Mouse (Mus musculus): Measurements from ENCODE around the gene B4galt5.
"Not testable (repeated sequence)": the region's sequence is repeated elsewhere in the genome, so short reads cannot be mapped to it uniquely, and the experiment has no call there.

The B4galt5 gene

GRCm38 (mm10) chr2:167348376-167349282 lies at the start of gene B4galt5:
TSS of gene B4galt5 (minus strand) at chr2:167349183.
- in situ Hi-C loops (cut with MboI, MseI) = loop anchor here in 1 of 2 experiments (5.0 kb wide), 1 partner anchor 74 kb away; the partner anchor contains the start of gene Slc9a8

DNA sequence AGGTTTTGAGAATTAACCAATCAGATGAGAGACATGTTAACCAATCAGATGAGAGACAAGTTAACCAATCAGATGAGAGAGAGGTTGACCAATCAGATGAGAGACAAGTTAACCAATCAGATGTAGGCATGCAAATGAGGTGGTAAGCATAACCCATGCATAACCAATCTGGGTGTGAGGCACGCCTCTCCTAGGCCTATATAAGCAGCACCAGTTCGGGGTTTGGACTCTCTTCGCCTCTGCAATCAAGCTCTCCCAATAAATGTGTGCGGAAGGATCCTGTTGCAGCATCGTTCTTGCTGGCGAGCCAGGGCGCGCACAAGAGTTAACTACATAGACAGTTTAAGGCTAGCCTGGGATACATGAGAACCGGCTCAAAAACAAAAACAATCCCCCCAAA lies 47.4 kb upstream of the B4galt5 start:
- in situ Hi-C loops (cut with MboI, MseI) = not testable (repeated sequence)

DNA sequence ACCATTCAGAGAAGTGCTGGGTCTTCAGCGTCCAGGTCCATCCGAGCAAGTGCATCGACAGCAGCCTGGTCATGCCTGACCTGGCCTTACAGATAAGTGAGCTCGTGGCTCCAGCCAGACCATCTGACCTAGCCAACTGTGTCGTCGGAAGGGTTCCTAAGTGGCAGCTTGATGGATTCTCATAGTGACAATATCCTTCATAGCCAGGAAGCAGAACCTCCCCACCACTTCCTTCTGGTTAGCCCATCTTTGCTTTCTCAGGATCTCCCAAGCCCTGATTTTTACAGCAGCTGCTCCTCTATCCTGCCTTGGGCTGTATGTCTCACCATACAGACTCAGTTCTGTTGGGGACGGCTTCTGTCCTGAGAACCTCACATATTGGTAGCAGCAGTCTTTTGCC lies 45.4 kb upstream of the B4galt5 start:
- in situ Hi-C loops (cut with MboI, MseI) = no loop called here

GRCm38 (mm10) chr2:167386998-167387397 lies 38.0 kb upstream of the B4galt5 start:
- in situ Hi-C loops (cut with MboI, MseI) = no loop called here

- in situ Hi-C loops (cut with MboI, MseI) = no loop called here
Observed at GRCm38 (mm10) chr2:167386456-167386855, 37.5 kb upstream of the B4galt5 start.

- in situ Hi-C loops (cut with MboI, MseI) = no loop called here
Observed at GRCm38 (mm10) chr2:167383666-167384083, 34.7 kb upstream of the B4galt5 start.

DNA sequence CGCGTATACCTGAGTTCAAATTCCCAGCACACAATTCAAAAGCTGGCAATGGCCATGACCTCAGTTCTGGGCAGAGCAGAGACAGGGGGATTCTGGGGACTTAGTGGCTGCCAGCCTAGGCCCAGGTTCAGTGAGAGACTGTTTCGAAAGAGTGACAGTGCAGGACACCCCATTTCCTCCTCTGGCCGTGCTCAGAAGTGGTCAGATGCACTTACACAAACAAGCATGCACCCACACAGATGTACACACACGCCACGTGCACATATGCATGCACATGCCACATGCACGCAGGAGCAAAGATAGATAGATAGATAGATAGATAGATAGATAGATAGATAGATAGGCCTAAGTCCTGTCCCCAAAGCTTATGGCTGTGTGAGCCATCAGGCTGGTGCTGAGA lies 33.4 kb upstream of the B4galt5 start:
- in situ Hi-C loops (cut with MboI, MseI) = no loop called here

- in situ Hi-C loops (cut with MboI, MseI) = no loop called here
Observed at GRCm38 (mm10) chr2:167381596-167381995, 32.6 kb upstream of the B4galt5 start.

DNA sequence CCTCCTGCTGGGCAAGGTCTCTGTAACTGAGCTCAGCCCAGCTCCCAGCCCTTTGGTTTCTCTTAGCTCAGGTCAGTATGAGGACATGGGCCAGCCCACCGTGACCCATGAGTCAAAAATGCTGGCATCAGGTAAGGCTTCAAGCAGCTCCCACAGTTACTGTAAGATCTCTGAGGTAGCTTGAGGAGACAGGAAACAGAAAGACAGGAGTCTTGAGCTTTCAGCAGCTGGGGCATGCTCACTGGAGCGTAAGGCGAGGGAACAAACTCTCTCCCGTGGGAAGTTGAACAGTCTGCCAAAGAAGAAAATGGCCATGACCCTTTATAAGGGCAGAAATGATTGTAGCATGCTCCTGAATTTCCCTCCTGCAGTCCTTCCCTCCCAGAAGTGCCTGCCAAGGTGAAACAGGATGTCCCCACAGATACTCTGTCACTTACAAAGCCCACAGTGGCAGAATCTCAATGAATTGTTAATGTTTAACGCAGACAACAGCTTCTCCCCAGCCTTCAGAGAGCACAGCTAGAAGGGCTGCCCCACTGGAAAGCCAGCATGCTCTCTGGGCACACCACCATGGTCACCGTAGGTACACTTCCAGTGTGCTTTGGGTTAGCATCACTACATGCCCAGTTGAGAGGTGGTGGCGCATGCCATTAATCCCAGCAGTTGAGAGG lies 31.8 kb upstream of the B4galt5 start:
- in situ Hi-C loops (cut with MboI, MseI) = no loop called here

GRCm38 (mm10) chr2:167378972-167379371 lies 30.0 kb upstream of the B4galt5 start:
- in situ Hi-C loops (cut with MboI, MseI) = no loop called here

GRCm38 (mm10) chr2:167377697-167378096 lies 28.7 kb upstream of the B4galt5 start:
- in situ Hi-C loops (cut with MboI, MseI) = no loop called here

GRCm38 (mm10) chr2:167376160-167376564 lies 27.2 kb upstream of the B4galt5 start:
- in situ Hi-C loops (cut with MboI, MseI) = no loop called here

GRCm38 (mm10) chr2:167375688-167376087 lies 26.7 kb upstream of the B4galt5 start:
- in situ Hi-C loops (cut with MboI, MseI) = no loop called here

- in situ Hi-C loops (cut with MboI, MseI) = no loop called here
Observed at GRCm38 (mm10) chr2:167375135-167375534, 26.2 kb upstream of the B4galt5 start.

GRCm38 (mm10) chr2:167374191-167374805 lies 25.3 kb upstream of the B4galt5 start:
- in situ Hi-C loops (cut with MboI, MseI) = no loop called here

GRCm38 (mm10) chr2:167373266-167373665 lies 24.3 kb upstream of the B4galt5 start:
- in situ Hi-C loops (cut with MboI, MseI) = no loop called here

- in situ Hi-C loops (cut with MboI, MseI) = no loop called here
Observed at GRCm38 (mm10) chr2:167371506-167371905, 22.5 kb upstream of the B4galt5 start.

GRCm38 (mm10) chr2:167368328-167368727 lies 19.3 kb upstream of the B4galt5 start:
- in situ Hi-C loops (cut with MboI, MseI) = no loop called here

DNA sequence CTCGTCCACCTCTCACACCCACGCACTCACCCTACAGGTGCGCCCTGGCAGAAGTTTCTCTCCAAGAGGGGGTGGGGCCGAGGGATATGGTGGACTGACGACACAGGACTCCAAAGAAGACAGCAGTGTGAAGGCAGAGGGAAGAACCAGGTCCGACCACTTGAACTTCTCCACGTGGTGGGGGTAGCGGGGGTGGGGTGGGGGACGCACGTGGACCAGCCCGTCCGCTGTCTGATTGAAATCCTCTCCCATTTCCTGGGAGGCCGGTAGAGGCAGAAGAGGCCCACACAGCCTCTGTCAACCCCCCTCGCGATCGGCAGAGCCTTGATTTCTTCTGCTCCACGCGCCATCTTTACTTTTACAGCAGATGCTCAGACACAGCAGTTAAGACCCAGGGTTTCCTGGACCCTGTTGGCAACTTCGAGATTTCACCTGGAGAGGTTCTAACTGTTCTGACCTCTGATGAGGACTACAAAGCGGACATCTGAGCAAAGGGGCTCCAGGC lies 18.8 kb upstream of the B4galt5 start:
- in situ Hi-C loops (cut with MboI, MseI) = no loop called here

DNA sequence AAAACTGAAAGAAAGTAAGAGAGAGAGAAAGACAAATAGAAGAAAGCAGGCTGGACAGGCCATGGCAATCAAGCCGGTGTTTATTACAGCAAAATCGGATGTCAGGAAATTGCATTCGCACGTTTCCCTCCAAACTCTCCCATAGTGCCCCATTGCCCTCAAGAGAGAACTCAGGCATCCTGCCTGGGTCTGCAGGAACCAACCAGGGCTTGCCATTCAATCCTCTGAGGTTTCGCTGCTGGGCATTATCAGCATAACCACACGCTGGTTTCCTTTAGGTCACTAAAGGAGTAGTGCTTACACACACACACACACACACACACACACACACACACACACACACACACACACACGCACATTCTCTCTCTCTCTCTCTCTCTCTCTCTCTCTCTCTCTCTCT lies 18.3 kb upstream of the B4galt5 start:
- in situ Hi-C loops (cut with MboI, MseI) = no loop called here

DNA sequence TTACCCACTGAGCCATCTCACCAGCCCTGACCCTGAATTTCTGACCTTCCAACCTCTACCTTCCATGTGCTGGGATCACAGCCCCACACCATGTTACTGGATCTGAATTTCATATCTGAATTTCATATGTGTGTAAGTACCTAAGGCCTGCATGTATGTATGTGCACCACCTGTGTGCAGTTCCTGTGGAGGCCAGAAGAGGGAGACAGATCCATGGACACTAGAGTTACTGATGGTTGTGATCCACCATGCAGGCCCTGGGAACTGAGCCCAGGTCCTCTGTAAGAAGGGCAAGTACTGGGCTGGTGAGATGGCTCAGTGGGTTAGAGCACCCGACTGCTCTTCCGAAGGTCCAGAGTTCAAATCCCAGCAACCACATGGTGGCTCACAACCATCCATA lies 16.1 kb upstream of the B4galt5 start:
- in situ Hi-C loops (cut with MboI, MseI) = no loop called here

All from T-helper 17 cell (primary cell).